In genomic region chr11:65903944-65904343, GRCm38 (mm10) we compare ENCODE assay signal across 27 mouse cellular contexts.
DNase-seq lines count a peak whose midpoint lies in the region; ATAC-seq and TF ChIP-seq lines count a peak whose summit lies in the region.
"Had no signal": no experiment of that assay in that cellular context is flagged by ENCODE, and none has a peak within 500 bp of the region (broad histone marks: within the 10 kb centered on the region; RNA-seq: fewer than 3 reads in every experiment).

No protein-coding gene starts in this region.

- H3K79me2 ChIP-seq in CH12.LX (replicated peaks; ENCODE audit: control insufficient read depth, extremely low read depth, insufficient read depth, poor library complexity, severe bottlenecking): no peaks in the 10 kb centered on the region

- dilution Hi-C loops in CH12.LX (cut with MboI; ENCODE audit: extremely low pct_ligation_motif_present, extremely low pct_unique_long_range_greater_than_20kb, low sequenced_read_pairs): no loop called here

- no peak for TF ChIP-seq RAD21 in CH12.LX (IDR thresholded peaks at IDR 0.05; ENCODE audit: low read depth, low read length)

- ATAC-seq in granulocyte monocyte progenitor cell, adult 5-6 weeks (replicated peaks; ENCODE audit: poor library complexity, severe bottlenecking): peak; percentile 79
- ATAC-seq in megakaryocyte progenitor cell, adult 5-6 weeks (replicated peaks; ENCODE audit: poor library complexity): peak; percentile 65
- ATAC-seq: activated CD4-positive, CD25-positive, alpha-beta regulatory T cell, adult 4 months; CD4-positive, CD25-positive, alpha-beta regulatory T cell, adult 4 months; forebrain, embryonic 14.5 days; forebrain, embryonic 16.5 days; Patski had no signal

- TF ChIP-seq CTCF in CH12.LX (conservative IDR thresholded peaks at IDR 0.05 in 1 of 2, IDR thresholded peaks at IDR 0.05 in 1 of 2; ENCODE audit: low read depth in 2 of 2, low read length in 2 of 2): no peak

- H3K27me3 ChIP-seq in CH12.LX (replicated peaks): no peaks in the 10 kb centered on the region
- H3K27me3 ChIP-seq: embryonic facial prominence, embryonic 13.5 days; embryonic facial prominence, embryonic 15.5 days; forebrain, embryonic 12.5 days had no signal

- peak; percentile 33; the same call in 1 of the 2 replicates for TF ChIP-seq EP300 in CH12.LX (IDR thresholded peaks at IDR 0.05; ENCODE audit: low read length)

- no peak overlapping the region for H3K4me3 ChIP-seq in CH12.LX (replicated peaks in 1 of 3; ENCODE audit: low read depth in 2 of 3, low read length in 2 of 3, poor library complexity in 1 of 3)
- H3K4me3 ChIP-seq: embryonic facial prominence, embryonic 13.5 days; embryonic facial prominence, embryonic 15.5 days; erythroblast, embryonic 14.5 days; forebrain, embryonic 10.5 days; forebrain, embryonic 12.5 days had no signal

- peaks cover 0 to 9% of the 10 kb centered on the region in 2 experiments; a peak in 2 of 4 replicates for H3K4me1 ChIP-seq in CH12.LX (ENCODE audit: control insufficient read depth in 1 of 2, insufficient read depth in 2 of 2)
- H3K4me1 ChIP-seq: embryonic facial prominence, embryonic 13.5 days; embryonic facial prominence, embryonic 15.5 days; forebrain, embryonic 10.5 days; forebrain, embryonic 12.5 days had no signal

- no peak overlapping the region for H3K9ac ChIP-seq in CH12.LX (ENCODE audit: insufficient read depth, low read depth)
- H3K9ac ChIP-seq: embryonic facial prominence, embryonic 13.5 days; embryonic facial prominence, embryonic 15.5 days; forebrain, embryonic 12.5 days had no signal

- H3K27ac ChIP-seq in CH12.LX (ENCODE audit: insufficient read depth, low read depth): no peak overlapping the region
- H3K27ac ChIP-seq: embryonic facial prominence, embryonic 13.5 days; embryonic facial prominence, embryonic 15.5 days; forebrain, embryonic 10.5 days; forebrain, embryonic 12.5 days had no signal

- no peak for TF ChIP-seq POLR2A in CH12.LX (IDR thresholded peaks at IDR 0.05; ENCODE audit: low read depth, low read length)

- H3K36me3 ChIP-seq in CH12.LX (replicated peaks in 1 of 2; ENCODE audit: control insufficient read depth in 1 of 2, insufficient read depth in 1 of 2, low read length in 1 of 2): no peaks in the 10 kb centered on the region
- H3K36me3 ChIP-seq: embryonic facial prominence, embryonic 13.5 days; embryonic facial prominence, embryonic 15.5 days; forebrain, embryonic 10.5 days; forebrain, embryonic 12.5 days had no signal

- DNase-seq in A20 (ENCODE audit: low read depth, low spot score) (peak; percentile 84), CH12.LX (ENCODE audit: extremely low read depth) (peak; percentile 13)
- DNase-seq in lung, postnatal 10 days: no peak
- no peak for DNase-seq in cerebellum, postnatal 14 days
- no peak for DNase-seq in lung, postnatal 4 days
- DNase-seq: adrenal gland, adult 8-10 months; adrenal gland, postnatal 14 days; adrenal gland, postnatal 36 days; B cell, adult 2 months; cerebellum, adult 11-12 months; cerebellum, adult 2 months; cerebellum, adult 9-10 months; cerebellum, postnatal 10 days; cerebellum, postnatal 36 days; embryo, embryonic 11 days had no signal

- no peak overlapping the region for H3K4me2 ChIP-seq in CH12.LX (ENCODE audit: insufficient read depth, low read depth, poor library complexity, severe bottlenecking)
- H3K4me2 ChIP-seq: embryonic facial prominence, embryonic 13.5 days; embryonic facial prominence, embryonic 15.5 days; forebrain, embryonic 12.5 days had no signal

- no peaks in the 10 kb centered on the region for H3K9me3 ChIP-seq in CH12.LX (replicated peaks; ENCODE audit: low read length)
- H3K9me3 ChIP-seq: embryonic facial prominence, embryonic 13.5 days; embryonic facial prominence, embryonic 15.5 days; forebrain, embryonic 10.5 days; forebrain, embryonic 12.5 days had no signal

- in situ Hi-C loops in CH12.LX (cut with MboI; ENCODE audit: low pct_ligation_motif_present, low pct_unique_long_range_greater_than_20kb, low sequenced_read_pairs): no loop called here

TF ChIP-seq in CH12.LX, 34 proteins besides CTCF, POLR2A, EP300 and RAD21:
- TF ChIP-seq ZNF384 (IDR thresholded peaks at IDR 0.05; ENCODE audit: low read depth, low read length): no peak
- no peak for TF ChIP-seq JUN (IDR thresholded peaks at IDR 0.05; ENCODE audit: insufficient read depth, low read depth, low read length)
- no peak for TF ChIP-seq NRF1 (IDR thresholded peaks at IDR 0.05; ENCODE audit: low read depth, low read length)
- TF ChIP-seq TBP (conservative IDR thresholded peaks at IDR 0.05; ENCODE audit: low read depth, low read length): no peak

Comparison
In these comparisons a context has a peak if more than half of its experiments do, and no peak if none do; other contexts are left out.
1. DNase-seq: peak in A20 (single experiment) and CH12.LX (single experiment); none in lung, postnatal 10 days (single experiment), cerebellum, postnatal 14 days (0 of 2) and lung, postnatal 4 days (0 of 2).